Mouse (Mus musculus) natural killer cell, adult 2 months (primary cell): ENCODE data around the gene Terf2.
"Not testable (repeated sequence)": the region's sequence is repeated elsewhere in the genome, so short reads cannot be mapped to it uniquely, and the experiment has no call there.

Source experiments
- DNase-seq, 2 experiments: peaks; one replicate each; pipeline ENCODE4 v3.0.0; 2022; ENCODE audit warnings: low spot score in 2 of 2

Terf2 gene

GRCm38 (mm10) chr8:107114150-107115007 lies 18.0 kb upstream of the Terf2 start:
- DNase-seq = no peak

- DNase-seq = no peak
Measured at GRCm38 (mm10) chr8:107113209-107113608, 16.9 kb upstream of the Terf2 start.

GRCm38 (mm10) chr8:107111340-107112105 lies 15.2 kb upstream of the Terf2 start:
- no peak for DNase-seq

GRCm38 (mm10) chr8:107110629-107111330 lies 14.4 kb upstream of the Terf2 start:
- no peak for DNase-seq

GRCm38 (mm10) chr8:107109816-107110435 lies 13.6 kb upstream of the Terf2 start:
- no peak for DNase-seq

GRCm38 (mm10) chr8:107108978-107109720 lies 12.8 kb upstream of the Terf2 start:
- no peak for DNase-seq

GRCm38 (mm10) chr8:107108089-107108488 lies 11.7 kb upstream of the Terf2 start:
- DNase-seq = not testable (repeated sequence)

- DNase-seq = peak; percentile 34 to 58
Measured at GRCm38 (mm10) chr8:107104547-107104946, 8.2 kb upstream of the Terf2 start.

GRCm38 (mm10) chr8:107100635-107101034 lies 4.3 kb upstream of the Terf2 start:
- DNase-seq = no peak

- DNase-seq = no peak
Measured at GRCm38 (mm10) chr8:107095717-107096365, 506 bp downstream of the Terf2 start.

GRCm38 (mm10) chr8:107090531-107090930 lies 5.8 kb downstream of the Terf2 start:
- no peak for DNase-seq

GRCm38 (mm10) chr8:107088526-107089063 lies 7.8 kb downstream of the Terf2 start:
- DNase-seq = no peak

- no peak for DNase-seq
Measured at GRCm38 (mm10) chr8:107086018-107086417, 10.3 kb downstream of the Terf2 start.

- peak in 1 of 2 experiments; percentile 25 for DNase-seq
Measured at GRCm38 (mm10) chr8:107085358-107085757, 11.0 kb downstream of the Terf2 start.

- no peak for DNase-seq
Measured at GRCm38 (mm10) chr8:107076239-107076888, 20.0 kb downstream of the Terf2 start.

GRCm38 (mm10) chr8:107074128-107074527 lies 22.2 kb downstream of the Terf2 start:
- no peak for DNase-seq

- DNase-seq = no peak
Measured at GRCm38 (mm10) chr8:107073706-107074105, 22.6 kb downstream of the Terf2 start.

GRCm38 (mm10) chr8:107065511-107066496 lies 30.5 kb downstream of the Terf2 start, which contains the start of gene Tmed6:
Gene Tmed6, minus strand, starts transcription at chr8:107065644.
- peak in 1 of 2 experiments; percentile 37 for DNase-seq
